Mouse (Mus musculus): ENCODE measurements around the gene Tmem136. TPM values are rescaled to one million over a fixed set of nuclear protein-coding genes. Genes with fewer than 3 reads are reported as not detected.

The Tmem136 gene
- 10.5 and 11.1 TPM in 2 replicates for polyA plus RNA-seq (2015; fragmentation: Nextera tagmentation; extraction: Ambion mirVana)

GRCm38 (mm10) chr9:43116134-43116996 is at the start of gene Tmem136:
Gene Tmem136 (minus strand): TSS chr9:43116570.
- H3K4me1 ChIP-seq (replicated peaks) = peaks cover 11% of the 10 kb centered on the region
- peak within 1 kb of the TSS; percentile 79 for H3K4me2 ChIP-seq (replicated peaks)
- H3K27me3 ChIP-seq = no peaks in the 10 kb centered on the region
- H3K36me3 ChIP-seq = peaks cover 10% of the 10 kb centered on the region
- peak within 1 kb of the TSS; percentile 95 for H3K9ac ChIP-seq (replicated peaks)
- 0 out of 2 replicates have a peak within 1 kb of the TSS, but pooled peaks have one; percentile 6 for H3K27ac ChIP-seq
- no peaks in the 10 kb centered on the region for H3K9me3 ChIP-seq
- H3K4me3 ChIP-seq (replicated peaks) = peak within 1 kb of the TSS; percentile 78
- peak; percentile 99 for ATAC-seq
- WGBS = 4% methylated on average over 52 of the region's 55 CpGs

GRCm38 (mm10) chr9:43155960-43156359 is 39.6 kb upstream of the Tmem136 start:
- Histone ChIP-seq H3K9me3 (no peaks in the 10 kb centered on the region), H3K36me3 (no peaks in the 10 kb centered on the region), H3K4me3 (replicated peaks) (no peak overlapping the region), H3K4me1 (replicated peaks) (no peaks in the 10 kb centered on the region), H3K27me3 (no peaks in the 10 kb centered on the region; the same call in 1 of the 2 replicates), H3K27ac (no peak overlapping the region), H3K4me2 (replicated peaks) (no peak overlapping the region), H3K9ac (replicated peaks) (no peak overlapping the region)
- no peak for ATAC-seq
- 87% methylated on average over 6 of the region's 6 CpGs for WGBS

- Histone ChIP-seq H3K9ac (replicated peaks) (no peak overlapping the region), H3K36me3 (no peaks in the 10 kb centered on the region), H3K27ac (no peak overlapping the region), H3K4me3 (replicated peaks) (no peak overlapping the region), H3K4me2 (replicated peaks) (no peak overlapping the region), H3K9me3 (no peaks in the 10 kb centered on the region), H3K4me1 (replicated peaks) (0 out of 2 replicates have a peak, but pooled peaks cover 2% of the 10 kb centered on the region), H3K27me3 (no peaks in the 10 kb centered on the region; the same call in 1 of the 2 replicates)
- WGBS = 86% methylated on average over 6 of the region's 6 CpGs
- ATAC-seq = no peak
Observed at GRCm38 (mm10) chr9:43151779-43152178, 35.4 kb upstream of the Tmem136 start.

- Histone ChIP-seq H3K4me1 (replicated peaks) (0 out of 2 replicates have a peak, but pooled peaks cover 2% of the 10 kb centered on the region), H3K27ac (no peak overlapping the region), H3K9me3 (no peaks in the 10 kb centered on the region), H3K36me3 (no peaks in the 10 kb centered on the region), H3K9ac (replicated peaks) (no peak overlapping the region), H3K4me3 (replicated peaks) (no peak overlapping the region), H3K27me3 (no peaks in the 10 kb centered on the region; the same call in 1 of the 2 replicates), H3K4me2 (replicated peaks) (no peak overlapping the region)
- WGBS = 85% methylated on average over 9 of the region's 9 CpGs
- no peak for ATAC-seq
Observed at GRCm38 (mm10) chr9:43150957-43151356, 34.6 kb upstream of the Tmem136 start.

- no peaks in the 10 kb centered on the region for H3K9me3 ChIP-seq
- H3K9ac ChIP-seq (replicated peaks) = no peak overlapping the region
- 0 out of 2 replicates have a peak, but pooled peaks cover 2% of the 10 kb centered on the region for H3K4me1 ChIP-seq (replicated peaks)
- no peaks in the 10 kb centered on the region; the same call in 1 of the 2 replicates for H3K27me3 ChIP-seq
- no peak for ATAC-seq
- no peak overlapping the region for H3K4me2 ChIP-seq (replicated peaks)
- no peaks in the 10 kb centered on the region for H3K36me3 ChIP-seq
- no peak overlapping the region for H3K27ac ChIP-seq
- 76% methylated on average over 10 of the region's 10 CpGs for WGBS
- H3K4me3 ChIP-seq (replicated peaks) = no peak overlapping the region
Observed at GRCm38 (mm10) chr9:43150075-43150474, 33.7 kb upstream of the Tmem136 start.

- WGBS = 83% methylated on average over 3 of the region's 3 CpGs
- Histone ChIP-seq H3K36me3 (no peaks in the 10 kb centered on the region), H3K27me3 (no peaks in the 10 kb centered on the region; the same call in 1 of the 2 replicates), H3K4me3 (replicated peaks) (no peak overlapping the region), H3K4me1 (replicated peaks) (0 out of 2 replicates have a peak, but pooled peaks cover 2% of the 10 kb centered on the region), H3K9ac (replicated peaks) (no peak overlapping the region), H3K9me3 (no peaks in the 10 kb centered on the region), H3K4me2 (replicated peaks) (no peak overlapping the region), H3K27ac (no peak overlapping the region)
- ATAC-seq = no peak
Observed at GRCm38 (mm10) chr9:43149498-43149897, 33.1 kb upstream of the Tmem136 start.

GRCm38 (mm10) chr9:43145196-43145595 is 28.8 kb upstream of the Tmem136 start:
- no peak overlapping the region for H3K4me2 ChIP-seq (replicated peaks)
- H3K9ac ChIP-seq (replicated peaks) = no peak overlapping the region
- no peak overlapping the region for H3K4me3 ChIP-seq (replicated peaks)
- no peak overlapping the region for H3K27ac ChIP-seq
- no peaks in the 10 kb centered on the region for H3K9me3 ChIP-seq
- H3K4me1 ChIP-seq (replicated peaks) = peaks cover 5% of the 10 kb centered on the region; the same call in 1 of the 2 replicates
- WGBS = 91% methylated on average over 4 of the region's 4 CpGs
- no peaks in the 10 kb centered on the region for H3K27me3 ChIP-seq
- no peaks in the 10 kb centered on the region for H3K36me3 ChIP-seq
- no peak for ATAC-seq

GRCm38 (mm10) chr9:43144206-43144810 is 27.9 kb upstream of the Tmem136 start:
- Histone ChIP-seq H3K27me3 (no peaks in the 10 kb centered on the region), H3K9ac (replicated peaks) (no peak overlapping the region), H3K4me3 (replicated peaks) (no peak overlapping the region), H3K4me2 (replicated peaks) (no peak overlapping the region), H3K4me1 (replicated peaks) (peaks cover 5% of the 10 kb centered on the region; the same call in 1 of the 2 replicates), H3K9me3 (no peaks in the 10 kb centered on the region), H3K27ac (no peak overlapping the region), H3K36me3 (no peaks in the 10 kb centered on the region)
- no peak for ATAC-seq
- WGBS = 74% methylated on average over 12 of the region's 12 CpGs

- H3K9me3 ChIP-seq = no peaks in the 10 kb centered on the region
- H3K4me3 ChIP-seq (replicated peaks) = no peak overlapping the region
- ATAC-seq = 0 out of 2 replicates have a peak, but pooled peaks have one; percentile 24
- WGBS = 13% methylated on average over 4 of the region's 4 CpGs
- H3K4me1 ChIP-seq (replicated peaks) = peaks cover 5% of the 10 kb centered on the region; the same call in 1 of the 2 replicates
- H3K27me3 ChIP-seq = no peaks in the 10 kb centered on the region
- H3K27ac ChIP-seq = no peak overlapping the region
- no peak overlapping the region for H3K4me2 ChIP-seq (replicated peaks)
- no peak overlapping the region for H3K9ac ChIP-seq (replicated peaks)
- no peaks in the 10 kb centered on the region for H3K36me3 ChIP-seq
Observed at GRCm38 (mm10) chr9:43141839-43142238, 25.5 kb upstream of the Tmem136 start.

GRCm38 (mm10) chr9:43133525-43133924 is 17.2 kb upstream of the Tmem136 start:
- no peak for ATAC-seq
- Histone ChIP-seq H3K27ac (no peak overlapping the region), H3K27me3 (no peaks in the 10 kb centered on the region), H3K9ac (replicated peaks) (no peak overlapping the region), H3K4me3 (replicated peaks) (no peak overlapping the region), H3K9me3 (no peaks in the 10 kb centered on the region), H3K36me3 (no peaks in the 10 kb centered on the region), H3K4me1 (replicated peaks) (no peaks in the 10 kb centered on the region), H3K4me2 (replicated peaks) (no peak overlapping the region)
- WGBS = 84% methylated on average over 3 of the region's 3 CpGs

- Histone ChIP-seq H3K4me3 (replicated peaks) (no peak overlapping the region), H3K9ac (replicated peaks) (no peak overlapping the region), H3K9me3 (no peaks in the 10 kb centered on the region), H3K27me3 (no peaks in the 10 kb centered on the region), H3K27ac (no peak overlapping the region), H3K36me3 (no peaks in the 10 kb centered on the region), H3K4me2 (replicated peaks) (no peak overlapping the region), H3K4me1 (replicated peaks) (no peaks in the 10 kb centered on the region)
- no peak for ATAC-seq
- WGBS = 37% methylated on average over 4 of the region's 4 CpGs
Observed at GRCm38 (mm10) chr9:43132380-43132779, 16.0 kb upstream of the Tmem136 start.

- no peak overlapping the region for H3K4me2 ChIP-seq (replicated peaks)
- H3K36me3 ChIP-seq = no peaks in the 10 kb centered on the region
- no peaks in the 10 kb centered on the region for H3K9me3 ChIP-seq
- H3K9ac ChIP-seq (replicated peaks) = no peak overlapping the region
- no peak overlapping the region for H3K27ac ChIP-seq
- WGBS = 79% methylated on average over 5 of the region's 5 CpGs
- H3K4me1 ChIP-seq (replicated peaks) = no peaks in the 10 kb centered on the region
- H3K4me3 ChIP-seq (replicated peaks) = no peak overlapping the region
- no peaks in the 10 kb centered on the region for H3K27me3 ChIP-seq
- no peak for ATAC-seq
Observed at GRCm38 (mm10) chr9:43131940-43132339, 15.6 kb upstream of the Tmem136 start.
